Mouse (Mus musculus): Measurements from ENCODE around the gene Gm20388. TPM values are rescaled to one million over a fixed set of nuclear protein-coding genes. Genes with fewer than 3 reads are reported as not detected.

The Gm20388 gene
- polyA plus RNA-seq, 1 experiment from 2014 or later: 7.4 TPM

GRCm38 (mm10) chr8:122457171-122457570, 2546.5 kb downstream of the Gm20388 start:
- ATAC-seq (ENCODE audit: insufficient read depth, low FRiP score): no peak
- 67% methylated on average over 11 of the region's 11 CpGs for WGBS
- no peak overlapping the region for H3K27ac ChIP-seq (ENCODE audit: low read length)
- no peaks in the 10 kb centered on the region for H3K9me3 ChIP-seq (replicated peaks; ENCODE audit: control insufficient read depth, low read length)
- H3K4me1 ChIP-seq (ENCODE audit: control insufficient read depth, insufficient read depth, low read length): 0 out of 2 replicates have a peak, but pooled peaks cover 6% of the 10 kb centered on the region
- H3K27me3 ChIP-seq (ENCODE audit: control insufficient read depth, insufficient read depth, low read length): peaks cover 19% of the 10 kb centered on the region
- H3K9ac ChIP-seq (ENCODE audit: low read length): no peak overlapping the region
- H3K4me2 ChIP-seq (ENCODE audit: low read depth, low read length): no peak overlapping the region
- no peak overlapping the region for H3K4me3 ChIP-seq (replicated peaks; ENCODE audit: low read length)
- H3K36me3 ChIP-seq (ENCODE audit: control insufficient read depth, insufficient read depth, low read length): no peaks in the 10 kb centered on the region

GRCm38 (mm10) chr8:122459218-122459900, 2548.7 kb downstream of the Gm20388 start:
- Histone ChIP-seq H3K27me3 (ENCODE audit: control insufficient read depth, insufficient read depth, low read length) (peaks cover 19% of the 10 kb centered on the region), H3K27ac (ENCODE audit: low read length) (no peak overlapping the region), H3K9me3 (replicated peaks; ENCODE audit: control insufficient read depth, low read length) (no peaks in the 10 kb centered on the region), H3K9ac (ENCODE audit: low read length) (no peak overlapping the region), H3K4me3 (replicated peaks; ENCODE audit: low read length) (no peak overlapping the region), H3K4me2 (ENCODE audit: low read depth, low read length) (no peak overlapping the region), H3K4me1 (ENCODE audit: control insufficient read depth, insufficient read depth, low read length) (0 out of 2 replicates have a peak, but pooled peaks cover 6% of the 10 kb centered on the region), H3K36me3 (ENCODE audit: control insufficient read depth, insufficient read depth, low read length) (no peaks in the 10 kb centered on the region)
- WGBS: 59% methylated on average over 6 of the region's 6 CpGs
- no peak for ATAC-seq (ENCODE audit: insufficient read depth, low FRiP score)

GRCm38 (mm10) chr8:122459990-122460389, 2549.3 kb downstream of the Gm20388 start:
- peak overlapping the region; percentile 62 for H3K9ac ChIP-seq (ENCODE audit: low read length)
- peak overlapping the region; percentile 39 for H3K4me3 ChIP-seq (replicated peaks; ENCODE audit: low read length)
- no peaks in the 10 kb centered on the region for H3K36me3 ChIP-seq (ENCODE audit: control insufficient read depth, insufficient read depth, low read length)
- H3K27me3 ChIP-seq (ENCODE audit: control insufficient read depth, insufficient read depth, low read length): peaks cover 19% of the 10 kb centered on the region
- no peaks in the 10 kb centered on the region for H3K9me3 ChIP-seq (replicated peaks; ENCODE audit: control insufficient read depth, low read length)
- H3K4me2 ChIP-seq (ENCODE audit: low read depth, low read length): peak overlapping the region; percentile 68
- H3K27ac ChIP-seq (ENCODE audit: low read length): no peak overlapping the region
- ATAC-seq (ENCODE audit: insufficient read depth, low FRiP score): no peak
- WGBS: 23% methylated on average over 7 of the region's 7 CpGs
- H3K4me1 ChIP-seq (ENCODE audit: control insufficient read depth, insufficient read depth, low read length): 0 out of 2 replicates have a peak, but pooled peaks cover 6% of the 10 kb centered on the region

- 0 out of 2 replicates have a peak, but pooled peaks cover 6% of the 10 kb centered on the region for H3K4me1 ChIP-seq (ENCODE audit: control insufficient read depth, insufficient read depth, low read length)
- peak within 1 kb of the TSS; percentile 39 for H3K4me3 ChIP-seq (replicated peaks; ENCODE audit: low read length)
- H3K9ac ChIP-seq (ENCODE audit: low read length): peak within 1 kb of the TSS; percentile 62
- H3K27me3 ChIP-seq (ENCODE audit: control insufficient read depth, insufficient read depth, low read length): peaks cover 19% of the 10 kb centered on the region
- no peaks in the 10 kb centered on the region for H3K9me3 ChIP-seq (replicated peaks; ENCODE audit: control insufficient read depth, low read length)
- WGBS: 2% methylated on average over 56 of the region's 56 CpGs
- peak; percentile 89 for ATAC-seq (ENCODE audit: insufficient read depth, low FRiP score)
- no peak within 1 kb of the TSS for H3K27ac ChIP-seq (ENCODE audit: low read length)
- H3K4me2 ChIP-seq (ENCODE audit: low read depth, low read length): peak within 1 kb of the TSS; percentile 68
- H3K36me3 ChIP-seq (ENCODE audit: control insufficient read depth, insufficient read depth, low read length): no peaks in the 10 kb centered on the region
Measured at GRCm38 (mm10) chr8:122460524-122461472, 2550.2 kb downstream of the Gm20388 start, which contains the start of gene Snai3. Gene Snai3 (minus strand): TSS chr8:122460733.

- H3K36me3 ChIP-seq (ENCODE audit: control insufficient read depth, insufficient read depth, low read length): peaks cover 5% of the 10 kb centered on the region
- no peak overlapping the region for H3K4me2 ChIP-seq (ENCODE audit: low read depth, low read length)
- H3K27ac ChIP-seq (ENCODE audit: low read length): no peak overlapping the region
- no peak overlapping the region for H3K9ac ChIP-seq (ENCODE audit: low read length)
- ATAC-seq (ENCODE audit: insufficient read depth, low FRiP score): no peak
- H3K9me3 ChIP-seq (replicated peaks; ENCODE audit: control insufficient read depth, low read length): no peaks in the 10 kb centered on the region
- H3K4me3 ChIP-seq (replicated peaks; ENCODE audit: low read length): no peak overlapping the region
- 63% methylated on average over 11 of the region's 11 CpGs for WGBS
- H3K27me3 ChIP-seq (ENCODE audit: control insufficient read depth, insufficient read depth, low read length): peaks cover 19% of the 10 kb centered on the region
- 0 out of 2 replicates have a peak, but pooled peaks cover 6% of the 10 kb centered on the region for H3K4me1 ChIP-seq (ENCODE audit: control insufficient read depth, insufficient read depth, low read length)
Measured at GRCm38 (mm10) chr8:122461473-122462148, 2551.0 kb downstream of the Gm20388 start.

GRCm38 (mm10) chr8:122462510-122462909, 2551.9 kb downstream of the Gm20388 start:
- 73% methylated on average over 8 of the region's 8 CpGs for WGBS

GRCm38 (mm10) chr8:122463651-122464640, 2553.3 kb downstream of the Gm20388 start:
- ATAC-seq (ENCODE audit: insufficient read depth, low FRiP score): no peak
- Histone ChIP-seq H3K27ac (ENCODE audit: low read length) (no peak overlapping the region), H3K9me3 (replicated peaks; ENCODE audit: control insufficient read depth, low read length) (no peaks in the 10 kb centered on the region), H3K27me3 (ENCODE audit: control insufficient read depth, insufficient read depth, low read length) (peaks cover 13% of the 10 kb centered on the region), H3K4me1 (ENCODE audit: control insufficient read depth, insufficient read depth, low read length) (0 out of 2 replicates have a peak, but pooled peaks cover 6% of the 10 kb centered on the region), H3K4me3 (replicated peaks; ENCODE audit: low read length) (no peak overlapping the region), H3K36me3 (ENCODE audit: control insufficient read depth, insufficient read depth, low read length) (peaks cover 12% of the 10 kb centered on the region), H3K9ac (ENCODE audit: low read length) (no peak overlapping the region), H3K4me2 (ENCODE audit: low read depth, low read length) (no peak overlapping the region)
- WGBS: 35% methylated on average over 12 of the region's 12 CpGs

More at GRCm38 (mm10) chr8:122462510-122462909, 2551.9 kb downstream of the Gm20388 start:
- Histone ChIP-seq H3K4me2 (ENCODE audit: low read depth, low read length) (no peak overlapping the region), H3K9me3 (replicated peaks; ENCODE audit: control insufficient read depth, low read length) (no peaks in the 10 kb centered on the region), H3K4me1 (ENCODE audit: control insufficient read depth, insufficient read depth, low read length) (0 out of 2 replicates have a peak, but pooled peaks cover 6% of the 10 kb centered on the region), H3K4me3 (replicated peaks; ENCODE audit: low read length) (no peak overlapping the region), H3K27me3 (ENCODE audit: control insufficient read depth, insufficient read depth, low read length) (peaks cover 19% of the 10 kb centered on the region), H3K27ac (ENCODE audit: low read length) (no peak overlapping the region), H3K36me3 (ENCODE audit: control insufficient read depth, insufficient read depth, low read length) (peaks cover 12% of the 10 kb centered on the region), H3K9ac (ENCODE audit: low read length) (no peak overlapping the region)
- ATAC-seq (ENCODE audit: insufficient read depth, low FRiP score): no peak

- ATAC-seq (ENCODE audit: insufficient read depth, low FRiP score): no peak
- no peaks in the 10 kb centered on the region for H3K9me3 ChIP-seq (replicated peaks; ENCODE audit: control insufficient read depth, low read length)
- no peak overlapping the region for H3K4me3 ChIP-seq (replicated peaks; ENCODE audit: low read length)
- peaks cover 12% of the 10 kb centered on the region for H3K36me3 ChIP-seq (ENCODE audit: control insufficient read depth, insufficient read depth, low read length)
- H3K4me2 ChIP-seq (ENCODE audit: low read depth, low read length): no peak overlapping the region
- 63% methylated on average over 7 of the region's 7 CpGs for WGBS
- no peak overlapping the region for H3K9ac ChIP-seq (ENCODE audit: low read length)
- H3K27me3 ChIP-seq (ENCODE audit: control insufficient read depth, insufficient read depth, low read length): peaks cover 7% of the 10 kb centered on the region; the same call in 1 of the 2 replicates
- 0 out of 2 replicates have a peak, but pooled peaks cover 5% of the 10 kb centered on the region for H3K4me1 ChIP-seq (ENCODE audit: control insufficient read depth, insufficient read depth, low read length)
- no peak overlapping the region for H3K27ac ChIP-seq (ENCODE audit: low read length)
Measured at GRCm38 (mm10) chr8:122464985-122465384, 2554.3 kb downstream of the Gm20388 start.
